Mouse (Mus musculus) thymus, adult 2 months (tissue): ENCODE measurements around the gene Ssc4d.

Source experiments
- CTCF ChIP-seq: fragments of 200-500 bp; IDR thresholded peaks from 2 replicates; pipeline ENCODE4 v1.5.1; 2012; ENCODE audit warnings: mild to moderate bottlenecking, control low read depth, low read length, moderate library complexity, borderline replicate concordance; ENCODE audit not compliant: control insufficient read depth, poor library complexity, insufficient read depth; ENCODE audit errors: extremely low read depth
- POLR2A ChIP-seq: fragments of 200-500 bp; IDR thresholded peaks from 2 replicates; pipeline ENCODE4 v1.6.1; 2012; ENCODE audit warnings: mild to moderate bottlenecking, low read length, control low read depth, moderate library complexity; ENCODE audit not compliant: control insufficient read depth, poor library complexity, insufficient read depth; ENCODE audit errors: extremely low read depth

- TF ChIP-seq CTCF (no peak), POLR2A (no peak)
Measured at GRCm38 (mm10) chr5:135935641-135936190, 38.6 kb downstream of the Ssc4d start.
